Comparison of ENCODE assay signal across 8 mouse cellular contexts in genomic region chr4:48116191-48116590, GRCm38 (mm10). TPM values are rescaled to one million over a fixed set of nuclear protein-coding genes. Genes with fewer than 3 reads are reported as not detected.
DNase-seq lines count a peak whose midpoint lies in the region; ATAC-seq and TF ChIP-seq lines count a peak whose summit lies in the region.

No protein-coding gene starts in this region.

- no peak for DNase-seq in heart, postnatal 0 days (ENCODE audit: low spot score)
- DNase-seq in heart, embryonic 10.5 days (ENCODE audit: low spot score) = no peak
- peak; percentile 18 for DNase-seq in urinary bladder, postnatal 25 days (ENCODE audit: low spot score)
- no peak for DNase-seq in urinary bladder, postnatal 10 days (ENCODE audit: low spot score)
- peak; percentile 70 for DNase-seq in naive thymus-derived CD4-positive, alpha-beta T cell, adult 2 months (ENCODE audit: low read depth)
- no peak for DNase-seq in adipocyte (ENCODE audit: low spot score)

- H3K4me1 ChIP-seq in heart, postnatal 0 days (ENCODE audit: control insufficient read depth, insufficient read depth) = no peaks in the 10 kb centered on the region
- H3K4me1 ChIP-seq in heart, embryonic 10.5 days = no peaks in the 10 kb centered on the region

- no peaks in the 10 kb centered on the region for H3K36me3 ChIP-seq in heart, postnatal 0 days (replicated peaks; ENCODE audit: control insufficient read depth, insufficient read depth, low read length)
- H3K36me3 ChIP-seq in heart, embryonic 10.5 days = no peaks in the 10 kb centered on the region

- no peak overlapping the region for H3K9ac ChIP-seq in heart, postnatal 0 days (replicated peaks; ENCODE audit: low read depth, low read length)

- H3K4me2 ChIP-seq in heart, postnatal 0 days (ENCODE audit: low read depth, low read length) = no peak overlapping the region

- no peak for ATAC-seq in heart, postnatal 0 days (ENCODE audit: insufficient read depth, low read depth)
- ATAC-seq in granulocyte monocyte progenitor cell, adult 5-6 weeks (replicated peaks; ENCODE audit: poor library complexity, severe bottlenecking) = peak; percentile 70
- ATAC-seq in erythroid progenitor cell, adult 5-6 weeks (replicated peaks; ENCODE audit: low FRiP score, poor library complexity, severe bottlenecking) = no peak

- H3K27ac ChIP-seq in heart, postnatal 0 days (ENCODE audit: low read depth) = no peak overlapping the region
- H3K27ac ChIP-seq in heart, embryonic 10.5 days = no peak overlapping the region

- no peak for TF ChIP-seq EP300 in heart, postnatal 0 days (IDR thresholded peaks at IDR 0.05; ENCODE audit: low read depth)

- no peaks in the 10 kb centered on the region for H3K27me3 ChIP-seq in heart, postnatal 0 days (ENCODE audit: control insufficient read depth, insufficient read depth, low read length)
- no peaks in the 10 kb centered on the region for H3K27me3 ChIP-seq in heart, embryonic 10.5 days (ENCODE audit: insufficient read depth, poor library complexity, severe bottlenecking)

- no peak overlapping the region for H3K4me3 ChIP-seq in heart, postnatal 0 days (ENCODE audit: low read depth, low read length)
- H3K4me3 ChIP-seq in heart, embryonic 10.5 days = no peak overlapping the region

- WGBS in heart, postnatal 0 days = 54% methylated on average over 4 of the region's 4 CpGs
- 56% methylated on average over 4 of the region's 4 CpGs for WGBS in heart, embryonic 10.5 days

- no peaks in the 10 kb centered on the region for H3K9me3 ChIP-seq in heart, postnatal 0 days (replicated peaks; ENCODE audit: control insufficient read depth, low read length)
- H3K9me3 ChIP-seq in heart, embryonic 10.5 days = no peaks in the 10 kb centered on the region

- peak; percentile 18; the same call in 1 of the 2 replicates for TF ChIP-seq CTCF in heart, postnatal 0 days (IDR thresholded peaks at IDR 0.05; ENCODE audit: low read depth)

RNA-seq across cellular contexts. Expression of gene Stx17, which starts 8.5 kb away (rescaled TPM):
- 6.9 and 8.3 TPM in 2 replicates for total RNA-seq in heart, postnatal 0 days (2014; rRNA removed; ENCODE audit: low replicate concordance)
- polyA plus RNA-seq in heart, postnatal 0 days (2015; fragmentation: Nextera tagmentation; extraction: Ambion mirVana) = 22.9 TPM in 2 replicates
- polyA plus RNA-seq in heart, embryonic 10.5 days (2016; fragmentation: Nextera tagmentation; extraction: Ambion mirVana) = 20.6 and 24.3 TPM in 2 replicates
- 8.7 and 21.7 TPM in 2 replicates for total RNA-seq in granulocyte monocyte progenitor cell, adult 5-6 weeks (2014; fragmentation: Nextera tagmentation)
- 15.5 and 22.6 TPM in 2 replicates for total RNA-seq in granulocyte monocyte progenitor cell, adult 5-6 weeks (2017)
- total RNA-seq in erythroid progenitor cell, adult 5-6 weeks (2015; ENCODE audit: low replicate concordance) = 24.9 and 25.2 TPM in 2 replicates
- total RNA-seq in erythroid progenitor cell, adult 5-6 weeks (2017; ENCODE audit: low replicate concordance) = 10.9 and 32.7 TPM in 2 replicates

Comparison
In these comparisons a context has a peak if more than half of its experiments do, and no peak if none do; other contexts are left out.
1. DNase-seq: peak in urinary bladder, postnatal 25 days (single experiment) and naive thymus-derived CD4-positive, alpha-beta T cell, adult 2 months (single experiment); none in heart, postnatal 0 days (single experiment), heart, embryonic 10.5 days (single experiment), urinary bladder, postnatal 10 days (single experiment) and adipocyte (single experiment).